ENCODE assay signal across 34 mouse cellular contexts in the genomic region with DNA sequence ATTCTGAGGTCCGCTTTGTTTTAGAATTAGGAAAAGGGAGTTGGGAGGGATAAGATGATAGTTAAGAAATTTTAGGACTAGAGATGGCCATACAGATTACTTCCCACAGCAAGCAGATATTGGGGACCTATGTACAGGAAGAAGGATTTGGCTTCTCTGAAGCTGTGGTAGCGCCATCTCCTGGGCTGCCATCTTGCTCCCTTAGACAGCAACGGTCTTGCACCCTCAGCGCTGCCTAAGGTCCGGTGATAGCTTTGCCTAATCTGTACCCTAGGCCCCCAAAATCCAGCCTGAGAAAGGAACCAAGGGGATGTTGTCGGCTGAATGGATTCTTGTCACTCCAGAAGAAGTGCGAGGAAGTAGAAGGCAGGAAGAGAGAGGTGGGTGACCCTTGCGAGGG. TPM values are rescaled to one million over a fixed set of nuclear protein-coding genes. Genes with fewer than 3 reads are reported as not detected.
A peak's percentile ranks its signal among the peaks of the same experiment; 100 is the strongest.
DNase-seq lines count a peak whose midpoint lies in the region; ATAC-seq and TF ChIP-seq lines count a peak whose summit lies in the region.
"Had no signal": no experiment of that assay in that cellular context is flagged by ENCODE, and none has a peak within 500 bp of the region (broad histone marks: within the 10 kb centered on the region; RNA-seq: fewer than 3 reads in every experiment).

No protein-coding gene starts in this region.

- no peaks in the 10 kb centered on the region for H3K4me1 ChIP-seq in kidney, postnatal 0 days (replicated peaks; ENCODE audit: insufficient read depth, low read length)
- H3K4me1 ChIP-seq in midbrain, postnatal 0 days (ENCODE audit: insufficient read depth, low read length): no peaks in the 10 kb centered on the region
- no peaks in the 10 kb centered on the region for H3K4me1 ChIP-seq in midbrain, embryonic 13.5 days (replicated peaks)
- H3K4me1 ChIP-seq: embryonic facial prominence, embryonic 12.5 days had no signal

- H3K27ac ChIP-seq in kidney, postnatal 0 days: no peak overlapping the region
- H3K27ac ChIP-seq in midbrain, postnatal 0 days (ENCODE audit: low read depth, low read length): no peak overlapping the region
- H3K27ac ChIP-seq in midbrain, embryonic 13.5 days: no peak overlapping the region
- H3K27ac ChIP-seq: embryonic facial prominence, embryonic 12.5 days; heart, embryonic 10.5 days; hindbrain, embryonic 14.5 days; limb, embryonic 12.5 days; midbrain, embryonic 10.5 days had no signal

- no peak overlapping the region for H3K4me3 ChIP-seq in kidney, postnatal 0 days (replicated peaks; ENCODE audit: low read depth, low read length)
- H3K4me3 ChIP-seq in midbrain, postnatal 0 days (ENCODE audit: low read depth, low read length): no peak overlapping the region
- H3K4me3 ChIP-seq in midbrain, embryonic 13.5 days (replicated peaks): no peak overlapping the region
- H3K4me3 ChIP-seq: embryonic facial prominence, embryonic 12.5 days; heart, embryonic 10.5 days; limb, embryonic 12.5 days; midbrain, embryonic 10.5 days had no signal

- no peak overlapping the region for H3K9ac ChIP-seq in kidney, postnatal 0 days (ENCODE audit: low read depth, low read length)
- no peak overlapping the region for H3K9ac ChIP-seq in midbrain, postnatal 0 days (replicated peaks; ENCODE audit: low read length, poor library complexity, severe bottlenecking)
- H3K9ac ChIP-seq in midbrain, embryonic 13.5 days (replicated peaks): no peak overlapping the region
- H3K9ac ChIP-seq: embryonic facial prominence, embryonic 12.5 days; forebrain, postnatal 0 days; hindbrain, embryonic 14.5 days; limb, embryonic 12.5 days had no signal

- no peak for ATAC-seq in kidney, postnatal 0 days (replicated peaks; ENCODE audit: low FRiP score, low read depth)
- no peak for ATAC-seq in midbrain, postnatal 0 days (ENCODE audit: low FRiP score)
- ATAC-seq in midbrain, embryonic 13.5 days: no peak
- ATAC-seq: forebrain, postnatal 0 days had no signal

- H3K9me3 ChIP-seq in kidney, postnatal 0 days (replicated peaks; ENCODE audit: low read length): no peaks in the 10 kb centered on the region
- no peaks in the 10 kb centered on the region for H3K9me3 ChIP-seq in midbrain, postnatal 0 days (ENCODE audit: low read length)
- H3K9me3 ChIP-seq in midbrain, embryonic 13.5 days: no peaks in the 10 kb centered on the region
- H3K9me3 ChIP-seq: embryonic facial prominence, embryonic 12.5 days; heart, embryonic 10.5 days; limb, embryonic 12.5 days; midbrain, embryonic 10.5 days had no signal

- peak; percentile 44; the same call in 1 of the 2 replicates for TF ChIP-seq CTCF in kidney, postnatal 0 days (IDR thresholded peaks at IDR 0.05; ENCODE audit: low read depth)
- TF ChIP-seq CTCF in midbrain, postnatal 0 days (IDR thresholded peaks at IDR 0.05): peak; percentile 26; the same call in 1 of the 2 replicates

- WGBS in kidney, postnatal 0 days: 68% methylated on average over 8 of the region's 8 CpGs
- 72% methylated on average over 8 of the region's 8 CpGs for WGBS in midbrain, postnatal 0 days
- 58% methylated on average over 8 of the region's 8 CpGs for WGBS in midbrain, embryonic 13.5 days

- peak; percentile 45 for DNase-seq in embryo, embryonic 10 days (ENCODE audit: low spot score)
- DNase-seq in embryo, embryonic 10.5 days (ENCODE audit: low spot score): no peak
- no peak for DNase-seq in kidney, postnatal 0 days (ENCODE audit: low spot score)
- no peak for DNase-seq in kidney, postnatal 36 days
- no peak for DNase-seq in midbrain, postnatal 0 days (ENCODE audit: low spot score)
- no peak for DNase-seq in right cerebral cortex, adult 2 months (ENCODE audit: low spot score in 2 of 2)
- DNase-seq in layer of hippocampus, adult 11-12 months (ENCODE audit: low spot score): no peak
- DNase-seq: adrenal gland, adult 8-10 months; cerebellum, adult 8-10 months; cerebellum, postnatal 25 days; embryo, embryonic 11 days; forebrain, postnatal 0 days; gastrocnemius, postnatal 10 days; kidney, adult 8-10 months; kidney, postnatal 10 days; lung, postnatal 14 days; right cerebral cortex, postnatal 14 days had no signal

- H3K36me3 ChIP-seq in kidney, postnatal 0 days (ENCODE audit: insufficient read depth, low read length): no peaks in the 10 kb centered on the region
- H3K36me3 ChIP-seq in midbrain, postnatal 0 days (ENCODE audit: insufficient read depth, low read length): no peaks in the 10 kb centered on the region
- no peaks in the 10 kb centered on the region for H3K36me3 ChIP-seq in midbrain, embryonic 13.5 days
- H3K36me3 ChIP-seq: embryonic facial prominence, embryonic 12.5 days; heart, embryonic 10.5 days; limb, embryonic 12.5 days; midbrain, embryonic 10.5 days had no signal

- 0 out of 2 replicates have a peak, but pooled peaks cover 2% of the 10 kb centered on the region for H3K27me3 ChIP-seq in kidney, postnatal 0 days (ENCODE audit: insufficient read depth, low read length)
- peaks cover 15% of the 10 kb centered on the region for H3K27me3 ChIP-seq in midbrain, postnatal 0 days (ENCODE audit: insufficient read depth, low read length)
- peaks cover 29% of the 10 kb centered on the region; the same call in 1 of the 2 replicates for H3K27me3 ChIP-seq in midbrain, embryonic 13.5 days

- H3K4me2 ChIP-seq in kidney, postnatal 0 days (ENCODE audit: low read length): no peak overlapping the region
- no peak overlapping the region for H3K4me2 ChIP-seq in midbrain, postnatal 0 days (ENCODE audit: low read depth, low read length, poor library complexity, severe bottlenecking)
- no peak overlapping the region for H3K4me2 ChIP-seq in midbrain, embryonic 13.5 days (replicated peaks)
- H3K4me2 ChIP-seq: embryonic facial prominence, embryonic 12.5 days; hindbrain, embryonic 14.5 days; limb, embryonic 12.5 days had no signal

RNA-seq across cellular contexts. Expression of a gene that starts 19.4 kb away (rescaled TPM):
- 13.9 and 14.3 TPM in 2 replicates for polyA plus RNA-seq in kidney, postnatal 0 days (2015; fragmentation: Nextera tagmentation; extraction: Ambion mirVana)
- 0.66 and 1.0 TPM in 2 replicates for total RNA-seq in midbrain, postnatal 0 days (2014; rRNA removed)
- 0.83 and 1.2 TPM in 2 replicates for polyA plus RNA-seq in midbrain, postnatal 0 days (2015; fragmentation: Nextera tagmentation; extraction: Ambion mirVana)
- 0.12 and 0.13 TPM in 2 replicates for polyA plus RNA-seq in midbrain, embryonic 13.5 days (2015; fragmentation: Nextera tagmentation; extraction: Ambion mirVana)
- total RNA-seq: hematopoietic stem cell, adult 5-6 weeks; liver, adult 2 months; megakaryocyte progenitor cell, adult 5-6 weeks; monocyte, adult 5-6 weeks had no signal
- polyA plus RNA-seq: liver, adult 2 months had no signal

RNA-seq across cellular contexts. Expression of a gene that starts 53.2 kb away (rescaled TPM):
- 1.6 and 1.8 TPM in 2 replicates for polyA plus RNA-seq in kidney, postnatal 0 days (2015; fragmentation: Nextera tagmentation; extraction: Ambion mirVana)
- total RNA-seq in midbrain, postnatal 0 days (2014; rRNA removed): 0.11 TPM in 1 of 2 replicates, not detected in the other
- polyA plus RNA-seq in midbrain, postnatal 0 days (2015; fragmentation: Nextera tagmentation; extraction: Ambion mirVana): 0.12 TPM in 1 of 2 replicates, not detected in the other
- 0.07 and 0.24 TPM in 2 replicates for polyA plus RNA-seq in midbrain, embryonic 13.5 days (2015; fragmentation: Nextera tagmentation; extraction: Ambion mirVana)
- total RNA-seq: adrenal gland, adult 8-10 months; forebrain, postnatal 0 days; hematopoietic stem cell, adult 5-6 weeks; left cerebral cortex, adult 18-20 months; left cerebral cortex, postnatal 14 days; liver, adult 2 months; megakaryocyte progenitor cell, adult 5-6 weeks; monocyte, adult 5-6 weeks had no signal
- polyA plus RNA-seq: forebrain, postnatal 0 days; hindbrain, embryonic 14.5 days; intestine, embryonic 14.5 days; liver, embryonic 16.5 days; neural tube, embryonic 14.5 days; small intestine, adult 2 months; stomach, embryonic 14.5 days had no signal
